ENCODE assay signal across 8 mouse cellular contexts in genomic region chr8:117470342-117470781, GRCm38 (mm10). TPM values are rescaled to one million over a fixed set of nuclear protein-coding genes. Genes with fewer than 3 reads are reported as not detected.
DNase-seq lines count a peak whose midpoint lies in the region; ATAC-seq lines count a peak whose summit lies in the region.

No protein-coding gene starts in this region.

- peak overlapping the region; percentile 51 for H3K4me2 ChIP-seq in embryonic facial prominence, embryonic 12.5 days (replicated peaks)
- H3K4me2 ChIP-seq in heart, embryonic 12.5 days = peak overlapping the region; percentile 65
- peak overlapping the region; percentile 57 for H3K4me2 ChIP-seq in midbrain, embryonic 13.5 days (replicated peaks)

- H3K9ac ChIP-seq in embryonic facial prominence, embryonic 12.5 days = peak overlapping the region; percentile 34; the same call in 1 of the 2 replicates
- H3K9ac ChIP-seq in heart, embryonic 12.5 days = 0 out of 2 replicates have a peak overlapping the region, but pooled peaks have one; percentile 26
- H3K9ac ChIP-seq in midbrain, embryonic 13.5 days (replicated peaks) = peak overlapping the region; percentile 52; the same call in 1 of the 2 replicates

- peak; percentile 63 for DNase-seq in gastrocnemius, postnatal 10 days
- DNase-seq in gastrocnemius, adult 8-10 months (ENCODE audit: low spot score in 2 of 2) = no peak
- peak; percentile 85 for DNase-seq in kidney, adult 9 months
- DNase-seq in limb, embryonic 10.5 days (ENCODE audit: low spot score) = peak; percentile 90
- DNase-seq in splenic B cell, adult 2 months (ENCODE audit: low read depth, low spot score) = peak; percentile 68

- peaks cover 11% of the 10 kb centered on the region; the same call in 1 of the 2 replicates for H3K4me1 ChIP-seq in embryonic facial prominence, embryonic 12.5 days
- peaks cover 15% of the 10 kb centered on the region for H3K4me1 ChIP-seq in heart, embryonic 12.5 days (replicated peaks)
- H3K4me1 ChIP-seq in limb, embryonic 10.5 days = peaks cover 18% of the 10 kb centered on the region
- H3K4me1 ChIP-seq in midbrain, embryonic 13.5 days (replicated peaks) = peaks cover 18% of the 10 kb centered on the region

- ATAC-seq in embryonic facial prominence, embryonic 12.5 days (ENCODE audit: insufficient number of reproducible peaks, insufficient read depth, low FRiP score, low TSS enrichment) = peak; percentile 81
- ATAC-seq in heart, embryonic 12.5 days (ENCODE audit: insufficient number of reproducible peaks, low FRiP score) = peak; percentile 84
- peak; percentile 92 for ATAC-seq in midbrain, embryonic 13.5 days

- no peaks in the 10 kb centered on the region for H3K27me3 ChIP-seq in embryonic facial prominence, embryonic 12.5 days
- H3K27me3 ChIP-seq in heart, embryonic 12.5 days (replicated peaks) = no peaks in the 10 kb centered on the region
- no peaks in the 10 kb centered on the region for H3K27me3 ChIP-seq in limb, embryonic 10.5 days (ENCODE audit: low read depth, poor library complexity, severe bottlenecking)
- H3K27me3 ChIP-seq in midbrain, embryonic 13.5 days = no peaks in the 10 kb centered on the region
- H3K27me3 ChIP-seq in splenic B cell, adult 2 months (ENCODE audit: control insufficient read depth, insufficient read depth, low read length, poor library complexity, severe bottlenecking) = no peaks in the 10 kb centered on the region

- WGBS in embryonic facial prominence, embryonic 12.5 days = under 1% methylated on average over 8 of the region's 14 CpGs
- 0% methylated on average over 14 of the region's 14 CpGs for WGBS in heart, embryonic 12.5 days
- WGBS in limb, embryonic 10.5 days = 1% methylated on average over 13 of the region's 14 CpGs
- WGBS in midbrain, embryonic 13.5 days = 2% methylated on average over 14 of the region's 14 CpGs

- no peaks in the 10 kb centered on the region for H3K36me3 ChIP-seq in embryonic facial prominence, embryonic 12.5 days
- H3K36me3 ChIP-seq in heart, embryonic 12.5 days = no peaks in the 10 kb centered on the region
- no peaks in the 10 kb centered on the region for H3K36me3 ChIP-seq in limb, embryonic 10.5 days
- no peaks in the 10 kb centered on the region for H3K36me3 ChIP-seq in midbrain, embryonic 13.5 days
- H3K36me3 ChIP-seq in splenic B cell, adult 2 months (ENCODE audit: control insufficient read depth, insufficient read depth, low read length, poor library complexity, severe bottlenecking) = no peaks in the 10 kb centered on the region

- no peaks in the 10 kb centered on the region for H3K9me3 ChIP-seq in embryonic facial prominence, embryonic 12.5 days
- peaks cover 4% of the 10 kb centered on the region; the same call in 1 of the 2 replicates for H3K9me3 ChIP-seq in heart, embryonic 12.5 days (replicated peaks)
- H3K9me3 ChIP-seq in limb, embryonic 10.5 days (replicated peaks) = no peaks in the 10 kb centered on the region
- no peaks in the 10 kb centered on the region for H3K9me3 ChIP-seq in midbrain, embryonic 13.5 days

- peak overlapping the region; percentile 59; the same call in 1 of the 2 replicates for H3K27ac ChIP-seq in embryonic facial prominence, embryonic 12.5 days
- H3K27ac ChIP-seq in heart, embryonic 12.5 days (ENCODE audit: poor library complexity, severe bottlenecking) = 0 out of 2 replicates have a peak overlapping the region, but pooled peaks have one; percentile 14
- peak overlapping the region; percentile 83 for H3K27ac ChIP-seq in limb, embryonic 10.5 days
- H3K27ac ChIP-seq in midbrain, embryonic 13.5 days = peak overlapping the region; percentile 92

- H3K4me3 ChIP-seq in embryonic facial prominence, embryonic 12.5 days = peak overlapping the region; percentile 26
- H3K4me3 ChIP-seq in heart, embryonic 12.5 days = peak overlapping the region; percentile 29
- H3K4me3 ChIP-seq in limb, embryonic 10.5 days = peak overlapping the region; percentile 37
- peak overlapping the region; percentile 25 for H3K4me3 ChIP-seq in midbrain, embryonic 13.5 days (replicated peaks)

RNA-seq across cellular contexts. Expression of gene Plcg2, which starts 27.7 kb away (rescaled TPM):
- 1 to 10 TPM; 1.0 to 2.6 TPM for total RNA-seq in gastrocnemius, postnatal 10 days (2021)
- total RNA-seq in gastrocnemius, adult 8-10 months (2022) = under 1 TPM; 0.51 to 0.74 (median 0.67) TPM
- polyA plus RNA-seq in embryonic facial prominence, embryonic 12.5 days (2016; fragmentation: Nextera tagmentation; extraction: Ambion mirVana) = 2.4 and 2.8 TPM in 2 replicates
- polyA plus RNA-seq in heart, embryonic 12.5 days (2016; fragmentation: Nextera tagmentation; extraction: Ambion mirVana) = 8.4 and 9.2 TPM in 2 replicates
- polyA plus RNA-seq in limb, embryonic 10.5 days (2016; fragmentation: Nextera tagmentation; extraction: Ambion mirVana) = 6.0 and 10.0 TPM in 2 replicates
- polyA plus RNA-seq in midbrain, embryonic 13.5 days (2015; fragmentation: Nextera tagmentation; extraction: Ambion mirVana) = 0.90 and 1.0 TPM in 2 replicates

Comparison
In these comparisons a context has a peak if more than half of its experiments do, and no peak if none do; other contexts are left out.
1. DNase-seq: peak in gastrocnemius, postnatal 10 days (single experiment), kidney, adult 9 months (single experiment), limb, embryonic 10.5 days (single experiment) and splenic B cell, adult 2 months (single experiment); none in gastrocnemius, adult 8-10 months (0 of 2).
2. H3K27ac ChIP-seq: peak in every context shown above with its lines; median percentile 92 in midbrain, embryonic 13.5 days; 83 in limb, embryonic 10.5 days; 59 in embryonic facial prominence, embryonic 12.5 days; 14 in heart, embryonic 12.5 days.
3. Peak in every context shown above with its lines, with median percentiles within 50 percentile points of each other: ATAC-seq, H3K4me2 ChIP-seq, H3K4me3 ChIP-seq and H3K9ac ChIP-seq.